Mouse (Mus musculus) gastrocnemius, postnatal 36 days (tissue): Measurements from ENCODE around the gene D630003M21Rik. TPM values are rescaled to one million over a fixed set of nuclear protein-coding genes. Genes with fewer than 3 reads are reported as not detected.

Source experiments
- DNase-seq, 2 experiments: peaks; one replicate each; pipeline ENCODE4 v3.0.0; 2022
- intact Hi-C: fragments of 180-260 bp; cut with DNase I; formaldehyde crosslinking; loops from one replicate; pipeline ENCODE4 v1.15.1; 2025
- total RNA-seq, 2 experiments: library from RNA; stranded (reverse); gene quantifications; 2 replicates each; pipeline ENCODE4 v1.2.3; 2021

D630003M21Rik gene
- total RNA-seq, 2 experiments from 2014 or later: 2.2 TPM

DNA sequence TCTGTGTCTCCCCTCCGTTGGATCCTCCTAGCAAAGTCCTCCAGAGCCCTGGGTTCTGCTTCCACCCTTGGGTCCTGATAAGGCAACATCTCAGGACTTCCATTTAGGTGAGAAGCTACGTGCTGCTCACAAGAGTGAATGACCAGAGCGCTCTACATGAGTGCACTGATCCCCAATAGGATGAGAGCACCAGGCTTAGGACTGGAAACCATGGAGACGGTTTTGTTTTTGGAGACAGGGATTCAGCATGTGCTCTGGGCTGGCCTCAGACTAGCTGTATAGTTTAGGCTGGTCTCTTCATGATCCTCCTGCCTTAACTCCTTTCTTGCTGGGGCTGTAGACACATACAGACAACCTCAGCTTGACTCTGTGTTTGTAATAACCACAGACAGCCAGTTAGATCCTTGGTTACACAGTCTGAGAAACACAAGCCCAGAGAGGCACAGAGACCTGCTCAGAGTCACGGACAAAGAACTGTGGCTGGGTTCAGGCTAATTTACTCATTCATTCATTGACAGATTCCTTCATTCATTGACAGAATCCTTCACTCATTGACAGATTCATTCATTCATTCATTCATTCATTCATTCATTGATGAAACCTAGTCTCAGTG is 12.2 kb upstream of the D630003M21Rik start:
- DNase-seq: no peak
- intact Hi-C loops: no loop called here

DNA sequence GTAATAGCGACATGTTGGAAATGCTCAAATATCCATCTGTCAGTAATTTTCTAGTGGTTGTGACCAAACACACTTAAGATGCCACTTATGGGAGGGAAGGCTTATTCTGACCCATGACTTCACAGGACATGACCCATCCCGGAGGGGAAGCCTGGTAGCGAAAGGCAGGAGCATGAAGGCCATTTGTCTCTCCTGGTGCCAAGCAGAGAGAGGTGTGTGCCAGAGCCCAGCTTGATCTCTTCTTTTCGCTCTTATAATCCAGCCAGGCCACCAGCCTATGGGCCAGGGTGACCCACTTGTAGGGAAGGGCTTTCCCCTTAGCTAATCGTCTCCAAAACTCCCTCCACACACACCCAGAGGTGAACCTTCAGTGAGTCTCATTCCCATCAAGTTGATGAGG is 9.1 kb upstream of the D630003M21Rik start:
- intact Hi-C loops: no loop called here
- no peak for DNase-seq

DNA sequence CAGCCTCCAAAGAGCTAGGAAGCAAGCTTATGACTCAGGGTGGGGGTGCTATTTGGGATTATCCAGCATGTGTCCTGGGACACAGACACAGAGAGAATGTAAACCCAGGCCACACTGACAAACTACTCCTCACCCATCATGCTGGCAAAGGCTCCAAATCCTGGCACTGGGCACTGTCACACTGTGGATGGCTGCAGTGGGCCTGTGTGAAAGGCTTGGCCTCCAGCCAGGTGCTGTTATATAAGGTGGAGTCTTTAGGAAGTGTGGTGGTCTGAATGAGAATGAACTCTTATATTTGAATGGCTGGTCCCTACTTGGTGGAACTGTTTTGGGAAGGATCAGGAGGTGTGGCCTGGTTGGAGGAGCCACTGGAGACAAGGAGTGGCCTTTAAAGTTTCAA is 7.7 kb upstream of the D630003M21Rik start:
- intact Hi-C loops: no loop called here
- DNase-seq: no peak

DNA sequence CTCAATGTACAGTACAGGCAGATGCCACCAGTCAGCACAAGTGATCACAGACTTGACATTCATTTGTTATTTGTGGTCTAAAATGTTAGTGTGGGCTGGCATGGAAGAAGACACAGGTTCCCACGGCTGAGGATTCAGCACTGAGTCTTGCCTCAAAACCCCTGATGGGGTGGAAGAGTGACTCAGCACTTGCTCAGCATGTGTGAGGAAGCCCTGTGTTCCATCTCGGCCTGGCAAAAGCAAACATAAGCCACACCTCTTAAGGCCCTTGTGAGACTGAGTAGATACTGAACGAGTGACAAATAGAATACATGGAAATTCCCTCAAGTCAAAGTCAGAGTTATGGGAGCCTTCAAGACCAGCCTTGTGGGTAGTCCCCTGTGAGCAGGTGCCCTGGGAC is 4.1 kb upstream of the D630003M21Rik start:
- intact Hi-C loops: no loop called here
- DNase-seq: no peak

DNA sequence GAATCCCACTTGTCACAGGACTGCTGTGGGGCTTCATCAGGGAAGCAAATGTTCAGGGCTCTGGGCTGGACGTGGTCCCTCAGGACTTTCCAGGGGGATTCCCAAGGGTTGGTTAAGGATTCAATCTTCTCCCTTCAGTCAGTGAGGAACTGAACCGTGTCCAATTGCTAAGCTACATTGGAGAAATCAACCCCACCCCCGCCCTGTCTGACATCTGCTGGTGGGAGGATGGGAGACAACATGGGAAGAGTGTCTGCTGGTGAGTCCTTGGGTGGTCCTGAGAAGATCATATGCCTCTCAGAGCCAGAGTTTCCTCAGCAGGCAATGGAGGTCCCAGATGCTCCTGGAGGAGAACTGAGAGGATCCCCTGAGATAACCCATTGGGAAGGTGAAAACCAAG is 3.4 kb upstream of the D630003M21Rik start:
- intact Hi-C loops: no loop called here
- DNase-seq: no peak

DNA sequence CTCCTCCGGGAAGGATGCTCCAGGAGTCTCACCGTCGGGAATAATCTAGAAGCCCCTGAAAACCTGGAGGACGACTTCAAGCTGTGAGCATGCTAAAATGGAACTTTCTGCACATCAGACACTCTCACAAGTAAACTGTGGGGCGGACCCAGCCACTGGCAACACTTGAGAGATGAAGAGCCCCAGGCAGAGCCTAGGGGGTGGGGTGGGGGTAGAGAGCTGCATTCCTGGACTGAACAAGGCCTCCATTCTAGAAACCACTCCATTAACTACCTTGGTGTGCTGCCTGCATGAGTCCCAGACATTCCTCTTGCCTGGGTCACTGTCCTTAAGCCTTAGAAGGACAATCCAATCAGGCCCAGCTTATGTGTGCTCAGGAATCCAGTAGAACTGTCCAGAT is 2.0 kb upstream of the D630003M21Rik start:
- intact Hi-C loops: no loop called here
- no peak for DNase-seq

DNA sequence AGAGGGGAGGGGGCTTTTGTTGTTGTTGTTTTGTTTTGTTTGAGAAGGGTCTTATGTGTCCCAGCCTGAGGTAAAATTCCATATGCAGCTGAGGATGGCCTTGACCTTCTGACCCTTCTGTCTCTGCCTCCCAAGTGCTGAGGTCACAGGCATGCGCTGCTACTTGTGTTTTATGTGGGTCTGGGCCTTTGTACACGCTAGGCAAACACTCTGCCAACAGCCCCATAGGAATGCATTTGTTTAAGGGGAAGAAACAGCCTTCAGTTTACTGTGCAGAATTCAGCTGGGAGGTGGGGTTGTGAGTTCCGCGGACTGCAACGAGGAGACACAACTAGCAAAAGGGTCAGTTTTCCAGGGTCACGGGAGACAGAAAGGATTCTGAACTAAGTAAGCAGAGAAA is 1.6 kb upstream of the D630003M21Rik start:
- intact Hi-C loops: no loop called here
- no peak for DNase-seq

DNA sequence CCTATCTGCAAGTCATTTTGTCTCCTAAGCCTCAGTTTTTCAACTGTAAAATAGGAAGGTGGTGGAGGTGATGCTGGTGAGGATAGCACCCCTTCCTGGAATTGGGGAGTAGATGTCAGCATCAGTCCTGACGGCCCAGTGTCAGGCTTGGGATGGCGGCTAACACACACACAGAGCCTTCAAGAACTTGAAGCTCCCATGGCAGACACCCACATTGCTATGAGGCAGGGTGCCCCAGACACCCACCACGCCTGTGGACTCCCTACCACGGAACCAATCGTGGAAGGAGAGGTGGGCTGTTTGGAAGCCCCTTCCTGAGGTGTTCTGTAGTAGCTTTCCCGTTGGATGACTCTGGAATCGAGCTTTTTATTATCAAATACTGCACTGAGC is 476 bp upstream of the D630003M21Rik start:
- intact Hi-C loops: no loop called here
- no peak for DNase-seq

DNA sequence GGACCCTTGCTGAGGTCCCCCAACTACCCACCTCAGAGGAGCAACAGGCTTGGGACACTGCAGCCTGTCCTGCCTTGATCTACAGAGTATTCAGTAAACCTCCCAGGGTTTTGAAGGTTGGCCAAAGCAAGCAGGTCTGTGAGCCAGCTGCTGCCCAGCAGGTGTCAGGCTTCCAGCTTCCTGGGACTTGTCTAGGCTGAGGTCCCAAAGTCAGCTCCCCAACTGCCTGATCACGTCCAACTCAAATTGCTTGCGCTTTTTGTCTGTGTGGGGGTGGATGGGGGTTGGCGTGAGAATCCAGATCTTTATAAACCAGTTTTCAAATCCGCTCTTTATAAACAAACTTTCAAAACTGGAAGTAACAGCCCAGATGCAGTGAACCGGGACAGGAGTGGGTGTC is 3.7 kb downstream of the D630003M21Rik start:
- intact Hi-C loops: no loop called here
- DNase-seq: peak; percentile 48 to 56

DNA sequence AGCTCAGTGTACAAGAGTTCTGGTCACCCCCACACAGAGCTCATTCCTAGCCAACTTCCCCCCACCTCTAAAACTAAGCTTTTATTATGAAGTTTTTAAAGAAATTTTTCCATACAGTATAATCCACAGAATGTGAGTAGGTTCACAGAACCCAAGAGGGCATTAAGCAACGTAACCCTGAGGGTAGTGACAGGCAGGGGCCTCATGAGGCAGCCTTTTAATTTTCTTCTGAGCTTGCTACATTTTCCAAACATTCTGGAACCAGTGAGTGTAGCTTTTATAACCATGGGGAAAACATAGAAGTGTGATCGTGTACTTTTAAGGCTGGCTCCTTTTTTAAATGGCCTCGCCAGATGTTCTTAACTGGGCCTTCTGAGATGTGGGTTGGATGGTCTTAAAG is 5.5 kb downstream of the D630003M21Rik start:
- intact Hi-C loops: no loop called here
- no peak for DNase-seq

DNA sequence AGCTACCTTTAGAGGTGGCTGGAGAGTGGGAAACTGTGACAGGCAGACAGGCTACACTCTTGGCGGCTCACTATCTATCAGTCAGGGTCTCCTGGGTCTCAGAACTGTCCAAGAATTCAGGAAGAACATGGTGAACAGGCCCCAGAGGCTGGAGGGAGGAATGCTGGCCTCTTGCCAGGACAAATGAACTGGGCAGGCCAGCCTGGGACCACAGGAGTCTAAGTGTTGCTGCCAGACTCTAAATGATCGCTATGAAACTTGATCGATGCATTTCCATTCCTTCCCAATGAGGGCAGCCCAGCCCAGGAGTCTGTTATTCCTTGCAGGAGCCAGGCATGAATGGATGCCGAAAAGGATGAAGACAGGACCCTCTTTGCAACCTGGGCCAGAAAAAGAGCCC is 6.4 kb downstream of the D630003M21Rik start:
- peak in 1 of 2 experiments; percentile 64 for DNase-seq
- intact Hi-C loops: no loop called here

DNA sequence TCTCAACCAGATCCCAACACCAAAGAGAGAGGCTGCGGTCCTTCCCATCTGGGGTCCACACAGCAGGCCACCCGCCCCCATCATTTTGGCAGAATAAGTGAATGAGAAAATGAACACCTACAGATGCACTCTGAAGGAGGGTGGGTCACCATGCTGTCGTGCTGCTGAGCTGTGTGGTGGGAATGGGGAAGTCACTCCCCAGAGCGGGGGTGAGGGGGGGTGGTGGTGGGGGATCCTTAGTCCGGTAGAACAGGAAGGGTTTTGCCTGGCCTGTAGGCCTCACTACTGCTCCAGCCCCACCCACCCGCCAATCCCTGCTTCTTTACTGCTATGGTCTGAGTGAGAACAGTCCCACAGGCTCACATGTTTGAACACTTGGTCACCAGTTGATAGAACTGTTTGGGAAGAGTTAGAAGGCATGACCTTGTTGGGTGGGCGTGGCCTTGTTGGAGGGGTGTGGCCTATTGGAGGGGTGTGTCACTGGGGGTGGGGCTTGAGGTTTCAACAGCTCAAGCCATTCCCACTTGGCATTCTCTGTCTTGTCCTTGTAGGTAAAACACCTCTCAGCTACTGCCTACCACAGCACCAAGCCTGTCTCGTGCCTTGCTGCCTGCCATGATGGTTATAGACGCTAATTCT is 7.5 kb downstream of the D630003M21Rik start:
- DNase-seq: no peak
- intact Hi-C loops: no loop called here

DNA sequence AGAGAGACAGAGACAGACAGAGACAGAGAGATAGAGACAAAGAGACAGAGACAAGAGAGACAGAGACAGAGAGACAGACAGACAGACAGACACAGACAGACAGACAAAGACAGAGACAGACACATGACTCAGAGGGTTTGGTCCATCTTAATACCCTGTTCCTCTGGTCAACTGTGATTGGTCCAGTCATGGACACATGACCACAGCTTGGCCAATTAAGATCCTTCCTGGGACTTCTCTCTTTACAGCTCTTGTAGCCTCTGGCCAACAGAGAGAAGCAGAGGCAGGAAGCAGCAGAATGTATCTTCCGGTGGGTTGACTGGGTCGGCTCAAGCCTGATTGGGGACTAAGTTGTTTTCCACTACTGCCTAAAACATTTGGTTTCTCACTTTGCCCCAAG is 9.5 kb downstream of the D630003M21Rik start:
- no peak for DNase-seq
- intact Hi-C loops: no loop called here

DNA sequence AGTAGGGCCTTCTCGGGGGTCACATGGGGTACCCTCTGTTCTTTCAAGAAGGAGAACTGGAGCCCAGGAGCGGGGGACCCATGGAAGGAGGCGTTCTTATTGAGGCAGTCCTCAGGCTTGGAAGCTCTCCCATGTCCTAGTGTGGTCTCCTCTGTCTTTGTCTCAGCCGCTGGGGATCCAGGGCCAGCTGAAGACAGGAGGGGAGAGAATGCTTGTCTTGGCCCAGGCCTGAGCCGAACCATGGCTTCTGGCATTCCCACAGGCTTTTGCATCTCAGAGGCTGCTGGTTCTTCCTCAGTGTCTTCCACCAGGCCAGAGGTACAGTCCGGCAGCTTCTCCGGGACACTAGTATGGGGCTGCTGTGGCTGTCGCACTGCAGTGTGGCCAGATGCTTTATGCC is 12.5 kb downstream of the D630003M21Rik start:
- intact Hi-C loops: no loop called here

DNA sequence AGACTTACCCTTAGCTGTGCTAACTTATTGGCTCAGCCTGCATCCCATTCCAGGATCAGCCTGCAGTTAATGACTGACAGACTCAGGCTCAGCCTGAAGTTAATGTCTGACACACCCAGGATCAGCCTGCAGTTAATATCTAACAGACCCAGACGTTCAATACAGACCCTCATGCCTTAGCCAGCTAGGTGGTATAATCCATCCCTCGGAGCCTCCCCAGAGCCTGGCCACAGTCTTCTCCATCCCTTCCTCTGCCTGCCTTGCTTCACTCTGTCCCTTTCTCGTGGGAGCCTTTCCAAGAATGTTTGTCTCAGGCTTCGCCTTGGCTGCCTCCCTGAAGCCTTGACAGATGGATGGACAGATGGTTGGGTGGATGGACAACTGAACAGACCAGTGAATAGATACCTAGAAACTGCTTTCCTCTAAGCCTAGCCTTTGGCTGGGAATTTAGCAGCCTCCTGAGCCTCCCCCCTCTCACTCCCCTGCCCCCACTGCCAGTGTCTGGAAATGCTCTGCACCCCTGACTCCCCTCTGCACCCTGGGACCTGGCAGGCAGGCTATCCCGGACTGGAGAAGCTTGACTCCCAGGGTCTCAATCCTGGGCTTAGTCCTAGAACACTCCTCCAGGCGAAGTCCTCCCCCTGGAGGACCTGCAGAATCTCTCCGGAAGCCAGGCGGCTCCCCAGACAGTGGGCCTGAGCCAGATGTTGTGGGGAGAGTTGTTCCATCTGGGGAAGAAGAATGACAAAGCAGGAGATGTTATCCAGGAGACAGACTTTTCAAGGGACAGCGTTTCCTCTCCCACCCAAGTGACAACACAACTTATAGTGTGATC is 13.5 kb downstream of the D630003M21Rik start:
- DNase-seq: peak in 1 of 2 experiments; percentile 47
- intact Hi-C loops: no loop called here

More for the DNA sequence above, 12.5 kb downstream of the D630003M21Rik start:
- no peak for DNase-seq

DNA sequence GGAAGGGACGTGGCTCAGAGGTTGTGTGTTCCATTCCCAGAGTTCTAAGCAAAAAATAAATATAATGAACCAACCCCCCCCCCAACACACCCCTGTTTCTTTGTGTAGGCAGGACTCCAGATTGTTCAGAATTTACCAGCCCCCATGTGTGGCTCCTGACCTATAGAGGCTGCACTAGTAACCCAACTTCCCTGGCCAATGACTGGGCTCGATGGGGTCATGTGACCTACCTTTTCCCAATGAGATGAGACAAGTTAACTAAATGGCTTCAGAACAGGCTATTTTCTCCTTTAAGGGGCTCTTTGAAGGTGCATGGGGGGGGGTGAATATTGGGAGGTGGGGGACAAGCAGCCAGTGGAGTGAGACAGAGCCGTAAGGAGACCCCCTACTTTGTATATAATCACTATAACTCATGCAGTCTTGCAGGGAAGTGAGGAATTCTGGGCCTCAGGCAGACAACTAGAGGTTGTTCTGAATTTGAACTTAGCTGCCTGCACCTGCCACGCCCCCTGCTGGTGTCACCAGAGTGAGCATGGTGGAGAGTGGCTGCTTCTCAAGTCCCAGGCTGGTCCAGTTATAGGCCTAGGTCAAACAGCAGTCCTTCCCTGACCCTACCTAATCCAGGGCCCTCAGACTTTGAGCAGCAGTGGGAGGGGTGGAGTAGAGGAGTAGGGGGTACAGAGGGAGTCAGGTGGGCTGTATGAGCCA is 17.1 kb downstream of the D630003M21Rik start:
- no peak for DNase-seq
- intact Hi-C loops: no loop called here

DNA sequence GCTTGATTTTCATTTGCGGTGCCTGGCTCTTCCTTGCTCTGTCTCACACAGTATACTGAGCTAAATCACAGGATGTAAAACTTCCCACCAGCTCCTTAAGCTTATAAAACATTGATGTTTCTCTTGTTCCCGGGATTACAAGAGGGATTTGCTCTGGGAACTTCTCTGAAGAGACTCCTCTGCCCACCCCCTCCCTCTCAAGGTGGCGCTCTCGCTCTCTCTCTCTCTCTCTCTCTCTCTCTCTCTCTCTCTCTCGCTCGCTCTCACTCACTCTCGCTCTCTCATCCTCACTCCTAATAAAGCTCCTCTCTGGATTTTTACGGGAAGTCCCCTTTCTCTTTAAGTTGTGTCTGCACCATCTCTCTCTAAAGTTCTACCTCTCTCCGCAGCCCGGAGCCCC is 18.1 kb downstream of the D630003M21Rik start:
- no peak for DNase-seq
- intact Hi-C loops: no loop called here

DNA sequence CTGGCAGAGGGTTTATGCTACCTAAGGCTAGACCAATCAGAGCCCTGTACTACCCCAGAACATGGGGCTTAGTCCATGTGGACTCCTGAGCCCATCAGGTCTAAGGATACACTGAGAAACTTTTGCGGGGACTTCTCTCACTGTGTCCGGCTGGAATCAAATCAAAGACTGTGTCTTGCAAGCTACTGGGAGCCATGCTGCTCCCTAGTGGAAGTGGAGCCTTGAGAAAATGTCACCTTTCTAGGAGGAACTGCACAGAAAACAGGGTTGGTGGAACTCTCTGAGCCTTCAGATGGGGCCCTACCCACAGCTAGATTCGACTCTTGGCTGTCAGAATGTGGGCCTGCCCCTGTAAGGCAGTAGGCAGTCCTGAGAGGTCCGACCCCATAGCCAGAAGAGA is 18.5 kb downstream of the D630003M21Rik start:
- intact Hi-C loops: no loop called here
- DNase-seq: peak in 1 of 2 experiments; percentile 40

DNA sequence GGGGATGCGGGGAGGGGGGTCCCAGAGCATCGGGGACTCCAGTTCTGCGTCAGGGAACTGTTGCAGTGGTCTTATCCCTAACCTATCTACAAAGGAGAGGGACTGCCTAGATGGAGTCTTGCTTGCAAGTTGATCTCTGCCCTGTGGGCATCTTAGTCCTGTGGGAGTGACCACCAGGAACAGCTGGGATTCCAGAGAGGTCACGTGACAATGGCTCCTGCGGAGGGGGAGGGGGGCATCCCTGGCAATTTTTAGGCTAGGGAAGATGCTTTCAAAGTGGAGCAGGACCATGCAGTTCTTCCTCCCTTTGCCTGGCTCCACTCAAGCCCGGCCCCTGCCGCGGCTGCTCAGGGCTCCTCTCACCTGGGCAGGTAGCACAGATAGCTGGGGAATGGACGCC is 19.2 kb downstream of the D630003M21Rik start:
- intact Hi-C loops: loop anchor here (5.0 kb wide), 2 partner anchors 133 to 602 kb away; no protein-coding TSS in a partner anchor
- no peak for DNase-seq

DNA sequence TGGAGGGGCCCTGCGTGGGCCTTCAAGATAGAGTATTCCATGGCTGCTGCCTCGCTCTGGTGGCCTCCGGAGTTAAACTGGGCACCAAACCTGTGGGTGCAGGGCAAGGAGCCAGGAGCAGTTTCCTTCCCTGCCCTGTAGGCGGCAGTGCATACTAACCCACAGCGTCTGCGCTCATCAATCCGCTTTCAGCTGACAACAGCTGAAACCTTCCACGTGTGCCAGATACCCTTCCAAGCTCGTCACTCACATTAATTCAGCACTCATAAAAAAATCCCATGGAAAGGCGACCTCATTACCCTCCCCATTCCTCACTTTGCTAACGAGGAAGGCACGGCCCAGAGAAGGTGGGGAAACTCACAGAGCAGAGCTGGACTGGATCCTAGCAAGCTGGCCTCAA is 21.2 kb downstream of the D630003M21Rik start:
- DNase-seq: peak; percentile 62 to 65
- intact Hi-C loops: loop anchor here (1.0 to 5.0 kb wide), 3 partner anchors 50 to 601 kb away; partner anchors contain the start of gene Bpi

DNA sequence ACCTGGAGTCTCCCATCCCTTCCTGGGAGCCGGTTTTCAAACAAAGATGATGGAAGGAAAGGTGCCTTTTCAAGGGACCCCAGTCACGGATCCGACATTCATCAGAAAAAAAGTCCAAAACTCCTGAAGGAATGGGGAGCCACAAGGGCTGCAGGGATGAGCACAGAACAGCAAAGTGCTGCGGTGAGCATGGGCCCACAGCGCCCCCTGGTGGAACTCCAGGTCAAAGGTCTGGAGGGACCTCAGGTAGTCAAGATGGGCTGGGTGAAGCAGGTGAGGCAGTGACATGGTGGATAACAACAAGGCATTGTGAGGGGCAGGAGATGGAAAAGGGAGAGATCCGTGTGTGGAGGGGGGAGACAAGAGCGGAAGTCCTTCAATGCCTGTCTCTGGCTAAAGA is 24.9 kb downstream of the D630003M21Rik start:
- intact Hi-C loops: loop anchor here (1.0 to 5.0 kb wide), 3 partner anchors 55 to 157 kb away; no protein-coding TSS in a partner anchor
- peak; percentile 70 to 75 for DNase-seq
